Mouse (Mus musculus): Measurements from ENCODE around the gene Rhebl1. TPM values are rescaled to one million over a fixed set of nuclear protein-coding genes. Genes with fewer than 3 reads are reported as not detected.

The Rhebl1 gene
- polyA plus RNA-seq, 1 experiment from 2014 or later = 9.4 TPM

DNA sequence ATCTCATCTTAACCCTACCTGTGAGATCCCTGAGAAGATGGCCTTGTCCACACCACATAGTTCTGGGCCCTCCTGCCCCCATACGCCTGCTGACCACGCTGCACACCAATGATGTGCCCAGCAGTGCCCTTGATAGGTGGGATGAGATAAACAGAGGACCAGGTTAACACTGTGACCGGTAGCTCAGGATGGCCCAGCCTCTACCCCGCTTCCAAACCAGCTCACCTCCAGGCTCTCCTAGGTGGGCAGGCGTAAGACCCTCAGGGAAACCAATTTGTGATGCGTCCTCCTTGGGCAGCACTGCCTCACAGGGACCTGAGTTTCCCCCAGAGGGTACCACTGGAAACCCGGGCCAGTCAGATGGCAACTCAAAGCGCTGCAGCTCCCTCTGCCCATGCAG, 28.6 kb downstream of the Rhebl1 start:
- WGBS = 94% methylated on average over 8 of the region's 8 CpGs

DNA sequence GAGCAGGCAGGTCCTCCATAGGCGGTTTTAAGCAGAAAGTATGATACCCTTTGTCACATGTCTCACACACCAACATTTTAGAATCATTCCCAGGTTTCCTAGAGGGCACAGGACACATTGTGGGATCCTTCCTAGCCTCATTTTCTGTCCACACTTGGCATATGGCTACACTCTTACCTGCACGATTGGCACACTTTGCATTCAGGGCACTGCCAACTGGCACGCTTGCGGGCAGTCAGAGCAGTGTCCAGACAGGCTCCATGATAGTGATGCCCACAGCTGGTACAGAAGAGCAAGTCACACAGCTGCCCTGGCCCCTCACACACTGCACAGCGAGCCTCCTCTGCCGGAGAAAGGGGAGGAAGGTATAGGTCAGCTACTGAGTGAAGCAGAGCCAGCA, 29.4 kb downstream of the Rhebl1 start:
- ATAC-seq = no peak
- Histone ChIP-seq H3K27ac (ENCODE audit: low read depth, low read length) (no peak overlapping the region), H3K9me3 (ENCODE audit: control insufficient read depth) (no peaks in the 10 kb centered on the region), H3K4me2 (replicated peaks; ENCODE audit: low read depth) (no peak overlapping the region), H3K9ac (ENCODE audit: low read depth, low read length) (no peak overlapping the region), H3K4me1 (replicated peaks; ENCODE audit: control insufficient read depth, insufficient read depth, low read length) (0 out of 2 replicates have a peak, but pooled peaks cover 4% of the 10 kb centered on the region), H3K36me3 (ENCODE audit: control insufficient read depth, insufficient read depth) (peaks cover 68% of the 10 kb centered on the region), H3K27me3 (replicated peaks; ENCODE audit: control insufficient read depth, insufficient read depth, low read length) (no peaks in the 10 kb centered on the region), H3K4me3 (ENCODE audit: low read depth, low read length) (no peak overlapping the region)
- 91% methylated on average over 6 of the region's 6 CpGs for WGBS
- TF ChIP-seq CTCF (IDR thresholded peaks at IDR 0.05; ENCODE audit: low read depth) = no peak

More for the DNA sequence above, 28.6 kb downstream of the Rhebl1 start:
- no peak for ATAC-seq
- Histone ChIP-seq H3K4me2 (replicated peaks; ENCODE audit: low read depth) (no peak overlapping the region), H3K27me3 (replicated peaks; ENCODE audit: control insufficient read depth, insufficient read depth, low read length) (no peaks in the 10 kb centered on the region), H3K9me3 (ENCODE audit: control insufficient read depth) (no peaks in the 10 kb centered on the region), H3K9ac (ENCODE audit: low read depth, low read length) (no peak overlapping the region), H3K4me1 (replicated peaks; ENCODE audit: control insufficient read depth, insufficient read depth, low read length) (0 out of 2 replicates have a peak, but pooled peaks cover 4% of the 10 kb centered on the region), H3K36me3 (ENCODE audit: control insufficient read depth, insufficient read depth) (peaks cover 60% of the 10 kb centered on the region), H3K4me3 (ENCODE audit: low read depth, low read length) (no peak overlapping the region), H3K27ac (ENCODE audit: low read depth, low read length) (no peak overlapping the region)
- TF ChIP-seq CTCF (IDR thresholded peaks at IDR 0.05; ENCODE audit: low read depth) = no peak

DNA sequence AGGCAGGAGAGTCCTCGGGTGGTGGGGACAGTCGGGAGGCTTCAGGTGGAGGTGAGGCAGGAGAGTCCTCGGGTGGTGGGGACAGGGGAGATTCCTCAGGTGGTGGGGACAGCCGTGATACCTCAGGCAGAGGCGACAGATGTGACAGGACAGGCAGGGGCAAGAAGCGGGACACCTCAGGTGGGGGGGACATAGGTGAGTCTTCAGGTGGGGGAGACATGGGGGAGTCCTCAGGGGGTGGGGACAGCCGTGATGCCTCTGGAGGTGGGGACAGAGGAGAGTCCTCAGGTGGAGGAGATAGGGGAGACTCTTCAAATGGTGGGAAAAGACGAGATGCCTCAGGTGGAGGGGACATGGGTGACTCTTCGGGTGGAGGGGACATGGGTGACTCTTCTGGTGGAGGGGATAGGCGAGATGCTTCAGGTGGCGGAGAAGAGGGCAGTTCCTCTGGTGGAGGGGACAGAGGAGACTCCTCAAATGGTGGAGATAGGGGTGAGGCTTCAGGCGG, 30.8 kb downstream of the Rhebl1 start:
- no peak for ATAC-seq
- H3K4me1 ChIP-seq (replicated peaks; ENCODE audit: control insufficient read depth, insufficient read depth, low read length) = 0 out of 2 replicates have a peak, but pooled peaks cover 4% of the 10 kb centered on the region
- no peaks in the 10 kb centered on the region for H3K9me3 ChIP-seq (ENCODE audit: control insufficient read depth)
- 0 out of 2 replicates have a peak overlapping the region, but pooled peaks have one; percentile 15 for H3K27ac ChIP-seq (ENCODE audit: low read depth, low read length)
- no peaks in the 10 kb centered on the region for H3K27me3 ChIP-seq (replicated peaks; ENCODE audit: control insufficient read depth, insufficient read depth, low read length)
- no peak overlapping the region for H3K9ac ChIP-seq (ENCODE audit: low read depth, low read length)
- H3K4me2 ChIP-seq (replicated peaks; ENCODE audit: low read depth) = no peak overlapping the region
- TF ChIP-seq CTCF (IDR thresholded peaks at IDR 0.05; ENCODE audit: low read depth) = no peak
- H3K4me3 ChIP-seq (ENCODE audit: low read depth, low read length) = no peak overlapping the region
- WGBS = 88% methylated on average over 12 of the region's 12 CpGs
- peaks cover 83% of the 10 kb centered on the region for H3K36me3 ChIP-seq (ENCODE audit: control insufficient read depth, insufficient read depth)

DNA sequence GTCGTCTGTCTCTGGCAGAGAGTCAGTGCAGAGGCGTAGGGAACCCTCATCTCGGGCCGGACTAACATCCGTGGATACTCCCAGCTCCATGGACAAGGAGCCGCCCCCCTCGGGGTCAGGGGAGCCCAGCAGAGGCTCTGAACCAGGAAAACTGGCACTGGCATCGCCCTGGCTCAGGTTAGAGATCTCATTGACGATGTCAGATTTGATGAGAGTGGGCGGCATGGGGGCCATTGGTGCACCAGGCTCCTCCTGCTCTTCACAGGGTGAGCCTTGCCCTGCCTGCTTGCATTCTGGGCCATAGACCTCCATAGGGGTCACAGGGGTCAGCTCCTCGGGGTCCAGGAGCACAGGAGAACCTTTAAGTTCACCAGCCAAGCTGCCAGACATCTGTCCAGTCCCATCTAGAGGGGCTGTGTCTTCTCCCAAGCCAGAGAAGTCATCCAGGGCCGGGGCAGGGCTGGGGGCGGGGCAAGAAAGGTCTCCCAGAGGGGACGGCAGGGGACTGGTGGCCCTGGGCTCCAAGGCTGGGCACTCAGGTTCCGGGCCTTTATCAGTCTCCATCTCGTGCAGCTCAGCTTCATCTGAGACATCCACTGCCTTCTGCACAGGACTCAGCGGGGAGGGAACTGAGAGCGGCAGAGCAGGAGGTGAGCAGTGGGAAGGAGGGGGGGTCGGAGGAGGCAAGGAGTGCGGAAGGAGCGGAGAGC, 32.5 kb downstream of the Rhebl1 start:
- Histone ChIP-seq H3K36me3 (ENCODE audit: control insufficient read depth, insufficient read depth) (peaks cover 99% of the 10 kb centered on the region), H3K27me3 (replicated peaks; ENCODE audit: control insufficient read depth, insufficient read depth, low read length) (no peaks in the 10 kb centered on the region), H3K4me3 (ENCODE audit: low read depth, low read length) (no peak overlapping the region), H3K4me2 (replicated peaks; ENCODE audit: low read depth) (no peak overlapping the region), H3K9me3 (ENCODE audit: control insufficient read depth) (no peaks in the 10 kb centered on the region), H3K27ac (ENCODE audit: low read depth, low read length) (peak overlapping the region; percentile 21; the same call in 1 of the 2 replicates), H3K9ac (ENCODE audit: low read depth, low read length) (no peak overlapping the region), H3K4me1 (replicated peaks; ENCODE audit: control insufficient read depth, insufficient read depth, low read length) (no peaks in the 10 kb centered on the region)
- no peak for ATAC-seq
- TF ChIP-seq CTCF (IDR thresholded peaks at IDR 0.05; ENCODE audit: low read depth) = no peak
- WGBS = 83% methylated on average over 21 of the region's 21 CpGs

DNA sequence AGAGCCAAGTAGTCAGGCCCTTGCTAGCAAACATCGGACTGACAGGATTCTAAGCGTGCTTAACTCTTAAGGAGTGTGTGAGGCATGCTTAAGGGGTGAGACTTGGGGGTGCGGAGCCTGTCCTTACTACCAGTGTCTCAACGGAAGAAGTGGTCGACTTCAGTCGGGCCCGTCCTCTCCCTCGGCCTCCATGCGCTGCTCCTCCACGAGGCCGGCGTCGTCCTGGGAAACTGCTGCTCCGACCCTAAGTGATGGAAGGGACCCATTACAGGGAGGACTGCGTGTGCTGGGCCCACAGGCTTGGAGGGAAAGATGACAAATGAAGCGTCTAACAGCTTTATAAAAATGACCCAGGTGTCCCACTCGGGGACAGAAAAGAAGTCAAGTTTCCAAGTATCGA, 33.4 kb downstream of the Rhebl1 start:
- Histone ChIP-seq H3K27me3 (replicated peaks; ENCODE audit: control insufficient read depth, insufficient read depth, low read length) (no peaks in the 10 kb centered on the region), H3K9me3 (ENCODE audit: control insufficient read depth) (no peaks in the 10 kb centered on the region), H3K9ac (ENCODE audit: low read depth, low read length) (no peak overlapping the region), H3K4me3 (ENCODE audit: low read depth, low read length) (no peak overlapping the region), H3K4me1 (replicated peaks; ENCODE audit: control insufficient read depth, insufficient read depth, low read length) (no peaks in the 10 kb centered on the region), H3K36me3 (ENCODE audit: control insufficient read depth, insufficient read depth) (peaks cover 100% of the 10 kb centered on the region), H3K4me2 (replicated peaks; ENCODE audit: low read depth) (no peak overlapping the region), H3K27ac (ENCODE audit: low read depth, low read length) (no peak overlapping the region)
- no peak for TF ChIP-seq CTCF (IDR thresholded peaks at IDR 0.05; ENCODE audit: low read depth)
- WGBS = 90% methylated on average over 18 of the region's 18 CpGs
- ATAC-seq = no peak

DNA sequence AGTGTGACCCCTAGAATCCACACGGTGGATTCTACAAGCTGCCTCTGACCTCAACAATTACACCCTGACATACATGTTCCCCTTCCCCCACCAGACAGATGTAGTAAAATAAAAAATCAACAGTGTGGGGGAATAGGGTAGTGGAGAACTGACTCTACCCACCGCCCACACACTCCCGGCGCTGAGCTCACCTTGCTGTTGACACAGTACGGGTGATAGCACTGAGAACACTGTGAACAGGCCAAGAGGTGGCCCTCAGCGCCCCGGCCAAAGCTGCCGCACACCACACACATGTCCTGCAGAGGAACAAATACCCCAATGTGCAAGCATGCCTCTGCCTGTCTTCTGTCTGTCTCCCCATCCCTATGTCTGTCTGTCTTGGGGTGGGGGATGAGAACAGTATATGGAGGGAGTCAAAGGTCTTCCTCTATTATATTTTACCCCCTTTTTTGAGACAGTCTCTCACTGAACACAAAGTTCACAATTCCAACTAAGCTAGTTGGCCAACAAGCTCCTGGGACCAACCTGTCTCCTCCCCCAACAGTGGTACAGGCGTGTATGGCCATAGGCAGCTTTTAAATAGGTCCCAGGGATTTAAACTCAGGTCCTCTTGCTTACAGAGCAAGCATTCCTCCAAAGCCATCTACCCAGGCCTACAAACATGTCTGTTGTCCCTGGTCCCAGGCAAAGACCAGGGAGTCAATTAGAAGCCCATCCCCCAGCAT, 34.9 kb downstream of the Rhebl1 start:
- ATAC-seq = no peak
- H3K9me3 ChIP-seq (ENCODE audit: control insufficient read depth) = no peaks in the 10 kb centered on the region
- no peak for TF ChIP-seq CTCF (IDR thresholded peaks at IDR 0.05; ENCODE audit: low read depth)
- peaks cover 100% of the 10 kb centered on the region for H3K36me3 ChIP-seq (ENCODE audit: control insufficient read depth, insufficient read depth)
- H3K4me1 ChIP-seq (replicated peaks; ENCODE audit: control insufficient read depth, insufficient read depth, low read length) = no peaks in the 10 kb centered on the region
- no peak overlapping the region for H3K27ac ChIP-seq (ENCODE audit: low read depth, low read length)
- H3K4me3 ChIP-seq (ENCODE audit: low read depth, low read length) = no peak overlapping the region
- no peak overlapping the region for H3K4me2 ChIP-seq (replicated peaks; ENCODE audit: low read depth)
- 69% methylated on average over 9 of the region's 9 CpGs for whole genome bisulfite sequencing
- no peaks in the 10 kb centered on the region for H3K27me3 ChIP-seq (replicated peaks; ENCODE audit: control insufficient read depth, insufficient read depth, low read length)
- H3K9ac ChIP-seq (ENCODE audit: low read depth, low read length) = no peak overlapping the region

Data from intestine, postnatal 0 days (tissue).